Mouse (Mus musculus) liver, embryonic 12.5 days (tissue): ENCODE results near the gene Cmpk2. TPM values are rescaled to one million over a fixed set of nuclear protein-coding genes. Genes with fewer than 3 reads are reported as not detected.
"Not testable (repeated sequence)": the region's sequence is repeated elsewhere in the genome, so short reads cannot be mapped to it uniquely, and the experiment has no call there.

Experiments used
- ATAC-seq: fragments of 200-750 bp; cut with Nextera tagmentation; 2 replicates; pipeline ENCODE4 v1.8.0; 2017; ENCODE audit warnings: moderate number of reproducible peaks, mild to moderate bottlenecking, moderate library complexity
- H3K27ac ChIP-seq: fragments of 300-500 bp; sonication (generic); 2 replicates; pipeline ENCODE4 v1.5.1; 2016; ENCODE audit warnings: mild to moderate bottlenecking
- H3K27me3 ChIP-seq: fragments of 300-500 bp; sonication (generic); replicated peaks from 2 replicates; pipeline ENCODE4 v1.6.1; 2016; ENCODE audit warnings: mild to moderate bottlenecking, moderate library complexity
- H3K36me3 ChIP-seq: fragments of 300-500 bp; sonication (generic); 2 replicates; pipeline ENCODE4 v1.6.1; 2016; ENCODE audit warnings: mild to moderate bottlenecking, moderate library complexity
- H3K4me1 ChIP-seq: fragments of 300-500 bp; sonication (generic); 2 replicates; pipeline ENCODE4 v1.6.1; 2016
- H3K4me2 ChIP-seq: fragments of 300-500 bp; sonication (generic); 2 replicates; pipeline ENCODE4 v1.6.1; 2016; ENCODE audit warnings: mild to moderate bottlenecking, moderate library complexity
- H3K4me3 ChIP-seq: fragments of 300-500 bp; sonication (generic); 2 replicates; pipeline ENCODE4 v1.5.1; 2016; ENCODE audit warnings: mild to moderate bottlenecking, moderate library complexity
- H3K9ac ChIP-seq: fragments of 300-500 bp; sonication (generic); 2 replicates; pipeline ENCODE4 v1.6.1; 2016; ENCODE audit warnings: mild to moderate bottlenecking, moderate library complexity
- H3K9me3 ChIP-seq: fragments of 300-500 bp; sonication (generic); replicated peaks from 2 replicates; pipeline ENCODE4 v1.6.1; 2016; ENCODE audit warnings: mild to moderate bottlenecking, moderate library complexity
- WGBS: fragments of 180-500 bp; shearing (Covaris S2); methylation state at CpG from one replicate; pipeline ENCODE4 v1.1.7; 2016; ENCODE audit not compliant: insufficient replicate concordance; 5-methylcytosine and 5-hydroxymethylcytosine counted together
- polyA plus RNA-seq: library from polyadenylated mRNA; unstranded; fragments of >200 nt; fragmentation: Nextera tagmentation; extraction: Ambion mirVana; gene quantifications from 2 replicates; pipeline ENCODE4 v1.2.1, GENCODE M21; 2016

Cmpk2 gene
- polyA plus RNA-seq, 1 experiment from 2014 or later = 9.2 TPM

- H3K4me2 ChIP-seq = no peak overlapping the region
- no peak overlapping the region for H3K4me3 ChIP-seq
- no peak overlapping the region for H3K9ac ChIP-seq
- no peaks in the 10 kb centered on the region for H3K27me3 ChIP-seq
- H3K27ac ChIP-seq = no peak overlapping the region
- no peaks in the 10 kb centered on the region for H3K9me3 ChIP-seq
- no peak for ATAC-seq
- H3K4me1 ChIP-seq = peaks cover 26% of the 10 kb centered on the region
- no peaks in the 10 kb centered on the region for H3K36me3 ChIP-seq
- 23% methylated on average over 5 of the region's 5 CpGs for WGBS
Observed at GRCm38 (mm10) chr12:26454682-26455081, 14.3 kb upstream of the Cmpk2 start.

- ATAC-seq = peak; percentile 32; the same call in 1 of the 2 replicates
- Histone ChIP-seq H3K4me3 (no peak within 1 kb of the TSS), H3K27ac (no peak within 1 kb of the TSS), H3K27me3 (no peaks in the 10 kb centered on the region), H3K4me1 (peaks cover 24% of the 10 kb centered on the region), H3K9me3 (no peaks in the 10 kb centered on the region), H3K36me3 (no peaks in the 10 kb centered on the region), H3K4me2 (peak within 1 kb of the TSS; percentile 34), H3K9ac (no peak within 1 kb of the TSS)
- 53% methylated on average over 13 of the region's 13 CpGs for WGBS
Observed at GRCm38 (mm10) chr12:26456028-26456698, 12.8 kb upstream of the Cmpk2 start, which contains the start of gene Rsad2. Rsad2 (minus strand) TSS chr12:26456452.

GRCm38 (mm10) chr12:26460091-26460490, 8.9 kb upstream of the Cmpk2 start:
- no peak for ATAC-seq
- Histone ChIP-seq H3K4me3 (no peak overlapping the region), H3K9me3 (no peaks in the 10 kb centered on the region), H3K4me1 (peaks cover 8% of the 10 kb centered on the region), H3K36me3 (no peaks in the 10 kb centered on the region), H3K9ac (no peak overlapping the region), H3K4me2 (no peak overlapping the region), H3K27ac (no peak overlapping the region), H3K27me3 (no peaks in the 10 kb centered on the region)
- 12% methylated on average over 2 of the region's 2 CpGs for WGBS

GRCm38 (mm10) chr12:26465600-26465999, 3.4 kb upstream of the Cmpk2 start:
- 61% methylated on average over 5 of the region's 5 CpGs for WGBS
- Histone ChIP-seq H3K4me2 (no peak overlapping the region), H3K27me3 (no peaks in the 10 kb centered on the region), H3K36me3 (no peaks in the 10 kb centered on the region), H3K27ac (no peak overlapping the region), H3K9me3 (no peaks in the 10 kb centered on the region), H3K4me3 (no peak overlapping the region), H3K9ac (no peak overlapping the region), H3K4me1 (peaks cover 23% of the 10 kb centered on the region)
- no peak for ATAC-seq

- H3K4me1 ChIP-seq = peaks cover 63% of the 10 kb centered on the region
- H3K36me3 ChIP-seq = peaks cover 3% of the 10 kb centered on the region; the same call in 1 of the 2 replicates
- WGBS = 29% methylated on average over 6 of the region's 6 CpGs
- no peak for ATAC-seq
- peak overlapping the region; percentile 76 for H3K4me3 ChIP-seq
- H3K4me2 ChIP-seq = peak overlapping the region; percentile 96
- H3K27ac ChIP-seq = peak overlapping the region; percentile 78; the same call in 1 of the 2 replicates
- H3K27me3 ChIP-seq = no peaks in the 10 kb centered on the region
- H3K9me3 ChIP-seq = no peaks in the 10 kb centered on the region
- peak overlapping the region; percentile 77 for H3K9ac ChIP-seq
Observed at GRCm38 (mm10) chr12:26470042-26470409, 1.0 kb downstream of the Cmpk2 start.

- H3K4me1 ChIP-seq = peaks cover 72% of the 10 kb centered on the region
- WGBS = 65% methylated on average over 3 of the region's 3 CpGs
- H3K4me2 ChIP-seq = peak overlapping the region; percentile 96
- no peak for ATAC-seq
- peak overlapping the region; percentile 94 for H3K27ac ChIP-seq
- H3K9ac ChIP-seq = peak overlapping the region; percentile 46; the same call in 1 of the 2 replicates
- peaks cover 3% of the 10 kb centered on the region; the same call in 1 of the 2 replicates for H3K36me3 ChIP-seq
- peak overlapping the region; percentile 76 for H3K4me3 ChIP-seq
- no peaks in the 10 kb centered on the region for H3K27me3 ChIP-seq
- H3K9me3 ChIP-seq = no peaks in the 10 kb centered on the region
Observed at GRCm38 (mm10) chr12:26471376-26471775, 2.4 kb downstream of the Cmpk2 start.

- Histone ChIP-seq H3K4me3 (peak overlapping the region; percentile 10; the same call in 1 of the 2 replicates), H3K27me3 (no peaks in the 10 kb centered on the region), H3K36me3 (peaks cover 14% of the 10 kb centered on the region; the same call in 1 of the 2 replicates), H3K27ac (peak overlapping the region; percentile 94), H3K9ac (peak overlapping the region; percentile 57), H3K9me3 (no peaks in the 10 kb centered on the region), H3K4me1 (peaks cover 84% of the 10 kb centered on the region), H3K4me2 (peak overlapping the region; percentile 96)
- peak; percentile 95 for ATAC-seq
- WGBS = 21% methylated on average over 3 of the region's 3 CpGs
Observed at GRCm38 (mm10) chr12:26472770-26473481, 3.9 kb downstream of the Cmpk2 start.

GRCm38 (mm10) chr12:26473746-26474145, 4.7 kb downstream of the Cmpk2 start:
- H3K4me2 ChIP-seq = peak overlapping the region; percentile 96
- no peaks in the 10 kb centered on the region for H3K9me3 ChIP-seq
- H3K4me1 ChIP-seq = peaks cover 80% of the 10 kb centered on the region
- WGBS = 69% methylated on average over 6 of the region's 6 CpGs
- peak overlapping the region; percentile 18; the same call in 1 of the 2 replicates for H3K9ac ChIP-seq
- peaks cover 22% of the 10 kb centered on the region; the same call in 1 of the 2 replicates for H3K36me3 ChIP-seq
- H3K4me3 ChIP-seq = peak overlapping the region; percentile 10; the same call in 1 of the 2 replicates
- ATAC-seq = no peak
- H3K27me3 ChIP-seq = no peaks in the 10 kb centered on the region
- peak overlapping the region; percentile 94 for H3K27ac ChIP-seq

- ATAC-seq = no peak
Observed at GRCm38 (mm10) chr12:26477198-26477597, 8.2 kb downstream of the Cmpk2 start.

GRCm38 (mm10) chr12:26478196-26479004, 9.4 kb downstream of the Cmpk2 start:
- H3K9me3 ChIP-seq = no peaks in the 10 kb centered on the region
- H3K27me3 ChIP-seq = no peaks in the 10 kb centered on the region
- H3K36me3 ChIP-seq = peaks cover 22% of the 10 kb centered on the region; the same call in 1 of the 2 replicates
- no peak overlapping the region for H3K4me3 ChIP-seq
- ATAC-seq = no peak
- H3K9ac ChIP-seq = no peak overlapping the region
- 84% methylated on average over 18 of the region's 18 CpGs for WGBS
- no peak overlapping the region for H3K27ac ChIP-seq
- H3K4me2 ChIP-seq = no peak overlapping the region
- H3K4me1 ChIP-seq = peaks cover 33% of the 10 kb centered on the region

More at GRCm38 (mm10) chr12:26477198-26477597, 8.2 kb downstream of the Cmpk2 start:
- Histone ChIP-seq H3K36me3 (peaks cover 22% of the 10 kb centered on the region; the same call in 1 of the 2 replicates), H3K9me3 (no peaks in the 10 kb centered on the region), H3K27me3 (no peaks in the 10 kb centered on the region), H3K4me1 (peaks cover 45% of the 10 kb centered on the region), H3K27ac (peak overlapping the region; percentile 60; the same call in 1 of the 2 replicates), H3K4me3 (no peak overlapping the region), H3K4me2 (0 out of 2 replicates have a peak overlapping the region, but pooled peaks have one; percentile 10), H3K9ac (no peak overlapping the region)
- WGBS = 56% methylated on average over 5 of the region's 5 CpGs

- Histone ChIP-seq H3K4me3 (peak overlapping the region; percentile 9; the same call in 1 of the 2 replicates), H3K4me1 (peaks cover 37% of the 10 kb centered on the region), H3K4me2 (peak overlapping the region; percentile 59), H3K27ac (peak overlapping the region; percentile 72), H3K9ac (peak overlapping the region; percentile 35; the same call in 1 of the 2 replicates)
- 51% methylated on average over 12 of the region's 12 CpGs for WGBS
- H3K9me3 ChIP-seq, H3K27me3 ChIP-seq, H3K36me3 ChIP-seq: not testable (repeated sequence)
- ATAC-seq = peak; percentile 77
Observed at GRCm38 (mm10) chr12:26485738-26486580, 17.0 kb downstream of the Cmpk2 start.
